Mouse (Mus musculus) midbrain, embryonic 12.5 days (tissue): Measurements from ENCODE around the gene Rmnd1. TPM values are rescaled to one million over a fixed set of nuclear protein-coding genes. Genes with fewer than 3 reads are reported as not detected.
"Not testable (repeated sequence)": the region's sequence is repeated elsewhere in the genome, so short reads cannot be mapped to it uniquely, and the experiment has no call there.

Experiments used
- ATAC-seq: fragments of 200-750 bp; cut with Nextera tagmentation; 2 replicates; pipeline ENCODE4 v1.8.0; 2017; ENCODE audit warnings: low read depth, moderate TSS enrichment, moderate library complexity; ENCODE audit not compliant: low FRiP score
- H3K27ac ChIP-seq: fragments of 300-500 bp; sonication (generic); replicated peaks from 2 replicates; pipeline ENCODE4 v1.5.1; 2016; ENCODE audit warnings: mild to moderate bottlenecking
- H3K27me3 ChIP-seq: fragments of 300-500 bp; sonication (generic); 2 replicates; pipeline ENCODE4 v1.6.1; 2016; ENCODE audit warnings: mild to moderate bottlenecking
- H3K36me3 ChIP-seq: fragments of 300-500 bp; sonication (generic); 2 replicates; pipeline ENCODE4 v1.6.1; 2016
- H3K4me1 ChIP-seq: fragments of 300-500 bp; sonication (generic); 2 replicates; pipeline ENCODE4 v1.6.1; 2016
- H3K4me2 ChIP-seq: fragments of 300-500 bp; sonication (generic); replicated peaks from 2 replicates; pipeline ENCODE4 v1.6.1; 2016; ENCODE audit warnings: mild to moderate bottlenecking, moderate library complexity
- H3K4me3 ChIP-seq: fragments of 300-500 bp; sonication (generic); 2 replicates; pipeline ENCODE4 v1.5.1; 2016; ENCODE audit warnings: mild to moderate bottlenecking
- H3K9ac ChIP-seq: fragments of 300-500 bp; sonication (generic); replicated peaks from 2 replicates; pipeline ENCODE4 v1.6.1; 2016; ENCODE audit warnings: mild to moderate bottlenecking, moderate library complexity
- H3K9me3 ChIP-seq: fragments of 300-500 bp; sonication (generic); 2 replicates; pipeline ENCODE4 v1.6.1; 2016; ENCODE audit warnings: mild to moderate bottlenecking
- WGBS: fragments of 180-500 bp; shearing (Covaris S2); methylation state at CpG from one replicate; pipeline ENCODE4 v1.1.7; 2016; 5-methylcytosine and 5-hydroxymethylcytosine counted together
- polyA plus RNA-seq: library from polyadenylated mRNA; unstranded; fragments of >200 nt; fragmentation: Nextera tagmentation; extraction: Ambion mirVana; gene quantifications from 2 replicates; pipeline ENCODE4 v1.2.1, GENCODE M21; 2016

The Rmnd1 gene
- 49.0 and 53.7 TPM in 2 replicates for polyA plus RNA-seq

GRCm38 (mm10) chr10:4432123-4432931 is at the start of gene Rmnd1, which contains the start of gene Armt1:
Gene Rmnd1 (minus strand): TSS chr10:4432388.
Gene Armt1 (plus strand): TSS chr10:4432467.
- Histone ChIP-seq H3K4me2 (peak within 1 kb of the TSS; percentile 72), H3K27ac (peak within 1 kb of the TSS; percentile 81), H3K36me3 (peaks cover 11% of the 10 kb centered on the region; the same call in 1 of the 2 replicates), H3K4me3 (peak within 1 kb of the TSS; percentile 68), H3K4me1 (peaks cover 17% of the 10 kb centered on the region), H3K9me3 (no peaks in the 10 kb centered on the region), H3K9ac (peak within 1 kb of the TSS; percentile 75), H3K27me3 (no peaks in the 10 kb centered on the region)
- under 1% methylated on average over 72 of the region's 75 CpGs for WGBS
- peak; percentile 96 for ATAC-seq

- Histone ChIP-seq H3K36me3 (no peaks in the 10 kb centered on the region), H3K27ac (no peak overlapping the region), H3K4me3 (no peak overlapping the region), H3K4me2 (no peak overlapping the region), H3K27me3 (no peaks in the 10 kb centered on the region), H3K9ac (no peak overlapping the region), H3K9me3 (no peaks in the 10 kb centered on the region), H3K4me1 (no peaks in the 10 kb centered on the region)
- 80% methylated on average over 8 of the region's 8 CpGs for WGBS
- no peak for ATAC-seq
These were observed 49.5 kb upstream of the Rmnd1 start for GRCm38 (mm10) chr10:4481695-4482094.

GRCm38 (mm10) chr10:4480929-4481328 is 48.7 kb upstream of the Rmnd1 start:
- ATAC-seq, result no peak
- Histone ChIP-seq H3K9me3 (no peaks in the 10 kb centered on the region), H3K27ac (no peak overlapping the region), H3K4me2 (no peak overlapping the region), H3K4me1 (no peaks in the 10 kb centered on the region), H3K4me3 (no peak overlapping the region), H3K36me3 (no peaks in the 10 kb centered on the region), H3K27me3 (no peaks in the 10 kb centered on the region), H3K9ac (no peak overlapping the region)
- 79% methylated on average over 3 of the region's 3 CpGs for WGBS

GRCm38 (mm10) chr10:4476604-4477003 is 44.4 kb upstream of the Rmnd1 start:
- Histone ChIP-seq H3K27ac (no peak overlapping the region), H3K4me2 (no peak overlapping the region), H3K9ac (no peak overlapping the region), H3K27me3 (no peaks in the 10 kb centered on the region), H3K4me3 (no peak overlapping the region), H3K4me1 (no peaks in the 10 kb centered on the region), H3K9me3 (no peaks in the 10 kb centered on the region), H3K36me3 (no peaks in the 10 kb centered on the region)
- ATAC-seq, result no peak
- 93% methylated on average over 5 of the region's 5 CpGs for WGBS

- ATAC-seq, result no peak
- 81% methylated on average over 3 of the region's 3 CpGs for WGBS
- Histone ChIP-seq H3K27me3 (no peaks in the 10 kb centered on the region), H3K36me3 (no peaks in the 10 kb centered on the region), H3K9ac (no peak overlapping the region), H3K4me3 (no peak overlapping the region), H3K27ac (no peak overlapping the region), H3K4me2 (no peak overlapping the region), H3K9me3 (no peaks in the 10 kb centered on the region), H3K4me1 (no peaks in the 10 kb centered on the region)
These were observed 43.2 kb upstream of the Rmnd1 start for GRCm38 (mm10) chr10:4475431-4475830.

- no peak overlapping the region for H3K27ac ChIP-seq
- no peak overlapping the region for H3K4me3 ChIP-seq
- no peak for ATAC-seq
- no peaks in the 10 kb centered on the region for H3K4me1 ChIP-seq
- H3K9me3 ChIP-seq, result no peaks in the 10 kb centered on the region
- H3K4me2 ChIP-seq, result no peak overlapping the region
- no peak overlapping the region for H3K9ac ChIP-seq
- no peaks in the 10 kb centered on the region for H3K36me3 ChIP-seq
- WGBS, result 90% methylated on average over 11 of the region's 11 CpGs
- H3K27me3 ChIP-seq, result no peaks in the 10 kb centered on the region
These were observed 41.4 kb upstream of the Rmnd1 start for GRCm38 (mm10) chr10:4473591-4473993.

- Histone ChIP-seq H3K9ac (no peak overlapping the region), H3K27me3 (no peaks in the 10 kb centered on the region), H3K4me3 (no peak overlapping the region), H3K36me3 (no peaks in the 10 kb centered on the region), H3K4me1 (no peaks in the 10 kb centered on the region), H3K9me3 (no peaks in the 10 kb centered on the region), H3K4me2 (no peak overlapping the region), H3K27ac (no peak overlapping the region)
- ATAC-seq, result no peak
- 81% methylated on average over 3 of the region's 3 CpGs for WGBS
These were observed 37.2 kb upstream of the Rmnd1 start for GRCm38 (mm10) chr10:4469406-4469805.

GRCm38 (mm10) chr10:4465799-4466198 is 33.6 kb upstream of the Rmnd1 start:
- Histone ChIP-seq H3K4me2 (no peak overlapping the region), H3K9ac (no peak overlapping the region), H3K27ac (no peak overlapping the region), H3K4me3 (no peak overlapping the region), H3K27me3 (no peaks in the 10 kb centered on the region), H3K36me3 (no peaks in the 10 kb centered on the region), H3K4me1 (no peaks in the 10 kb centered on the region), H3K9me3 (no peaks in the 10 kb centered on the region)
- 80% methylated on average over 7 of the region's 7 CpGs for WGBS
- ATAC-seq, result no peak

- Histone ChIP-seq H3K4me2 (no peak overlapping the region), H3K4me1 (no peaks in the 10 kb centered on the region), H3K36me3 (peaks cover 11% of the 10 kb centered on the region), H3K27me3 (no peaks in the 10 kb centered on the region), H3K9ac (no peak overlapping the region), H3K4me3 (no peak overlapping the region), H3K27ac (no peak overlapping the region), H3K9me3 (no peaks in the 10 kb centered on the region)
- WGBS, result 95% methylated on average over 2 of the region's 2 CpGs
- ATAC-seq, result no peak
These were observed 28.0 kb upstream of the Rmnd1 start for GRCm38 (mm10) chr10:4460201-4460600.

GRCm38 (mm10) chr10:4456409-4456808 is 24.2 kb upstream of the Rmnd1 start:
- Histone ChIP-seq H3K27me3 (no peaks in the 10 kb centered on the region), H3K4me3 (no peak overlapping the region), H3K27ac (no peak overlapping the region), H3K4me2 (no peak overlapping the region), H3K9me3 (no peaks in the 10 kb centered on the region), H3K9ac (no peak overlapping the region), H3K36me3 (peaks cover 33% of the 10 kb centered on the region), H3K4me1 (no peaks in the 10 kb centered on the region)
- 82% methylated on average over 4 of the region's 4 CpGs for WGBS
- no peak for ATAC-seq

GRCm38 (mm10) chr10:4435416-4435815 is 3.2 kb upstream of the Rmnd1 start:
- no peak overlapping the region for H3K27ac ChIP-seq
- ATAC-seq, result no peak

GRCm38 (mm10) chr10:4433871-4434270 is 1.7 kb upstream of the Rmnd1 start:
- peaks cover 18% of the 10 kb centered on the region for H3K36me3 ChIP-seq
- H3K9ac ChIP-seq, ATAC-seq, H3K9me3 ChIP-seq, H3K4me3 ChIP-seq, H3K27me3 ChIP-seq, H3K27ac ChIP-seq: not testable (repeated sequence)
- peaks cover 17% of the 10 kb centered on the region for H3K4me1 ChIP-seq
- H3K4me2 ChIP-seq, result peak overlapping the region; percentile 61; the same call in 1 of the 2 replicates
- 88% methylated on average over 2 of the region's 2 CpGs for WGBS

More at GRCm38 (mm10) chr10:4435416-4435815, 3.2 kb upstream of the Rmnd1 start:
- Histone ChIP-seq H3K27me3 (no peaks in the 10 kb centered on the region), H3K9ac (no peak overlapping the region), H3K4me2 (no peak overlapping the region), H3K9me3 (no peaks in the 10 kb centered on the region), H3K4me1 (peaks cover 17% of the 10 kb centered on the region), H3K4me3 (no peak overlapping the region), H3K36me3 (peaks cover 29% of the 10 kb centered on the region)
- 93% methylated on average over 3 of the region's 3 CpGs for WGBS
